Comparison of ENCODE assay signal across 8 mouse cellular contexts in the genomic region with DNA sequence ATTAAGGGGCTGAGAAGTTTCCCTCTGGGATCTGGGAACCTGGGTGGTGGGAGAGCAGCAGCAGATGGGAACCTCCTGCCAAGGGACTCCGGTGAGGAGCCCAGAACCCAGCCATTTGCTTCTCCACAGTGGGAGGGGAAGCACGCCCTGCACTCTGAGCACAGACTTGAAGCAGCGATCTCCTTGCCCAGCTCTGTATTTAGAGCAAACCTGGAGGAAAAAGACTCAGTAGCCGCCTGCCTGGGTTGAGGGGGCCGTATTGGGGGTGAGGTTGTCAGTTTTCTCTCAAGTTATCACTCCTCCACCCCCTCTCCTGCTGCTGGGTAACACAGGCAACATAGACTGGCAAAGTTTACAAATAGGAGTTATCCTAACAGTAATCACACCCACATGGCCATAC. TPM values are rescaled to one million over a fixed set of nuclear protein-coding genes. Genes with fewer than 3 reads are reported as not detected.
DNase-seq lines count a peak whose midpoint lies in the region; ATAC-seq lines count a peak whose summit lies in the region.

No protein-coding gene starts in this region.

- no peaks in the 10 kb centered on the region for H3K36me3 ChIP-seq in megakaryocyte, embryonic 14.5 days (replicated peaks; ENCODE audit: low read length)
- H3K36me3 ChIP-seq in intestine, embryonic 15.5 days, result no peaks in the 10 kb centered on the region
- no peaks in the 10 kb centered on the region for H3K36me3 ChIP-seq in neural tube, embryonic 15.5 days

- no peak for ATAC-seq in megakaryocyte, adult 5-6 weeks (ENCODE audit: poor library complexity, severe bottlenecking)
- no peak for ATAC-seq in intestine, embryonic 15.5 days
- ATAC-seq in neural tube, embryonic 15.5 days (ENCODE audit: low FRiP score), result no peak

- H3K4me2 ChIP-seq in intestine, embryonic 15.5 days (replicated peaks), result peak overlapping the region; percentile 15; the same call in 1 of the 2 replicates
- 0 out of 2 replicates have a peak overlapping the region, but pooled peaks have one; percentile 15 for H3K4me2 ChIP-seq in neural tube, embryonic 15.5 days

- H3K27ac ChIP-seq in intestine, embryonic 15.5 days, result no peak overlapping the region
- H3K27ac ChIP-seq in neural tube, embryonic 15.5 days (replicated peaks), result no peak overlapping the region

- peaks cover 66% of the 10 kb centered on the region for H3K27me3 ChIP-seq in megakaryocyte, embryonic 14.5 days (replicated peaks)
- H3K27me3 ChIP-seq in intestine, embryonic 15.5 days (replicated peaks), result peaks cover 40% of the 10 kb centered on the region
- H3K27me3 ChIP-seq in neural tube, embryonic 15.5 days (replicated peaks), result peaks cover 47% of the 10 kb centered on the region

- no peak overlapping the region for H3K9ac ChIP-seq in intestine, embryonic 15.5 days
- no peak overlapping the region for H3K9ac ChIP-seq in neural tube, embryonic 15.5 days (replicated peaks)

- peak; percentile 15 for DNase-seq in embryo, embryonic 10.5 days (ENCODE audit: low spot score)
- no peak for DNase-seq in embryo, embryonic 10 days (ENCODE audit: low spot score)
- no peak for DNase-seq in urinary bladder, postnatal 10 days (ENCODE audit: low spot score)
- no peak for DNase-seq in thymus, postnatal 25 days

- H3K9me3 ChIP-seq in megakaryocyte, embryonic 14.5 days, result peaks cover 6% of the 10 kb centered on the region
- no peaks in the 10 kb centered on the region for H3K9me3 ChIP-seq in intestine, embryonic 15.5 days
- no peaks in the 10 kb centered on the region; the same call in 1 of the 2 replicates for H3K9me3 ChIP-seq in neural tube, embryonic 15.5 days (replicated peaks)

- WGBS in intestine, embryonic 15.5 days, result 20% methylated on average over 5 of the region's 5 CpGs
- 16% methylated on average over 5 of the region's 5 CpGs for WGBS in neural tube, embryonic 15.5 days

- peaks cover 34% of the 10 kb centered on the region for H3K4me1 ChIP-seq in megakaryocyte, embryonic 14.5 days
- no peaks in the 10 kb centered on the region for H3K4me1 ChIP-seq in intestine, embryonic 15.5 days (replicated peaks)
- H3K4me1 ChIP-seq in neural tube, embryonic 15.5 days, result no peaks in the 10 kb centered on the region

- peak overlapping the region; percentile 88 for H3K4me3 ChIP-seq in megakaryocyte, embryonic 14.5 days (replicated peaks)
- no peak overlapping the region for H3K4me3 ChIP-seq in intestine, embryonic 15.5 days (replicated peaks)
- no peak overlapping the region for H3K4me3 ChIP-seq in neural tube, embryonic 15.5 days (replicated peaks)

RNA-seq across cellular contexts. Expression of a gene that starts 4.5 kb away (rescaled TPM):
- polyA plus RNA-seq in megakaryocyte, embryonic 14.5 days (2012; ENCODE audit: insufficient read depth, low replicate concordance), result 0.09 TPM in 1 of 2 replicates, not detected in the other
- total RNA-seq in megakaryocyte, adult 5-6 weeks (2015), result not detected in 2 replicates
- total RNA-seq in megakaryocyte, adult 5-6 weeks (2017), result not detected in 2 replicates
- polyA plus RNA-seq in intestine, embryonic 15.5 days (2015; fragmentation: Nextera tagmentation; extraction: Ambion mirVana), result 0.53 and 0.63 TPM in 2 replicates
- polyA plus RNA-seq in neural tube, embryonic 15.5 days (2015; fragmentation: Nextera tagmentation; extraction: Ambion mirVana), result 1.1 TPM in 2 replicates
